Mouse (Mus musculus) midbrain, embryonic 15.5 days (tissue): ENCODE results near the gene Prkch. TPM values are rescaled to one million over a fixed set of nuclear protein-coding genes. Genes with fewer than 3 reads are reported as not detected.

Source experiments
- ATAC-seq: fragments of 200-750 bp; cut with Nextera tagmentation; replicated peaks from 2 replicates; pipeline ENCODE4 v1.8.0; 2017; ENCODE audit warnings: moderate TSS enrichment
- H3K27ac ChIP-seq: fragments of 300-500 bp; sonication (generic); 2 replicates; pipeline ENCODE4 v1.5.1; 2015; ENCODE audit warnings: mild to moderate bottlenecking, inconsistent platforms
- H3K27me3 ChIP-seq: fragments of 300-500 bp; sonication (generic); replicated peaks from 2 replicates; pipeline ENCODE4 v1.6.1; 2015; ENCODE audit warnings: inconsistent platforms
- H3K36me3 ChIP-seq: fragments of 300-500 bp; sonication (generic); replicated peaks from 2 replicates; pipeline ENCODE4 v1.6.1; 2015; ENCODE audit warnings: inconsistent platforms
- H3K4me1 ChIP-seq: fragments of 300-500 bp; sonication (generic); 2 replicates; pipeline ENCODE4 v1.6.1; 2015; ENCODE audit warnings: inconsistent platforms
- H3K4me2 ChIP-seq: fragments of 300-500 bp; sonication (generic); 2 replicates; pipeline ENCODE4 v1.6.1; 2015; ENCODE audit warnings: inconsistent platforms, mild to moderate bottlenecking, moderate library complexity
- H3K4me3 ChIP-seq: fragments of 300-500 bp; sonication (generic); 2 replicates; pipeline ENCODE4 v1.5.1; 2015; ENCODE audit warnings: mild to moderate bottlenecking, inconsistent platforms
- H3K9ac ChIP-seq: fragments of 300-500 bp; sonication (generic); 2 replicates; pipeline ENCODE4 v1.6.1; 2015; ENCODE audit warnings: mild to moderate bottlenecking, inconsistent platforms
- H3K9me3 ChIP-seq: fragments of 300-500 bp; sonication (generic); 2 replicates; pipeline ENCODE4 v1.6.1; 2016; ENCODE audit warnings: inconsistent platforms
- WGBS: fragments of 180-500 bp; shearing (Covaris S2); methylation state at CpG from one replicate; pipeline ENCODE4 v1.1.7; 2015; ENCODE audit warnings: mixed read lengths; 5-methylcytosine and 5-hydroxymethylcytosine counted together
- polyA plus RNA-seq: library from polyadenylated mRNA; unstranded; fragments of >200 nt; fragmentation: Nextera tagmentation; extraction: Ambion mirVana; gene quantifications from 2 replicates; pipeline ENCODE4 v1.2.1, GENCODE M21; 2015

The Prkch gene
- polyA plus RNA-seq, 1 experiment from 2014 or later, result 10.1 TPM

DNA sequence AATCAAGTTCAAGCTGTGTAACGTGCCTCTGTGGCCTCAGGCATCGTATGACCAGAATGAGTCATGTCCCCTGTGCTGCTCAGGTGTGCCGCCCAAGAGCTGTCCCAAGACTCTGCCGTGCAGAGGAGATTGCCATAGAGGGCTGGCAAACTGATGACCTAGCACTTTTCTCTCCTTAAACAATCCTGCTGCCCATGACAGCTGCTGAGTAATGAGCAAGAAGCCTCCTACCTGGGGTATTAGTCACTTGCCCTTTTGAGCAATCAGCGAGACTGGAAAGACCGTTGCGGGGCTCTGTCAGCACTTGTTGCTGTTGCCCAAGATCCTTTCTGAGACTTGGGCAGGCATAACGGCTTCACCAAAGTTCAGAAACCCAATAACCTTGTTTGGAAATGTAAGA lies 171.1 kb downstream of the Prkch start:
- H3K4me3 ChIP-seq, result no peak overlapping the region
- 91% methylated on average over 8 of the region's 8 CpGs for WGBS
- no peaks in the 10 kb centered on the region for H3K27me3 ChIP-seq
- H3K36me3 ChIP-seq, result no peaks in the 10 kb centered on the region
- peaks cover 9% of the 10 kb centered on the region for H3K4me1 ChIP-seq
- ATAC-seq, result no peak
- no peak overlapping the region for H3K9ac ChIP-seq
- no peaks in the 10 kb centered on the region for H3K9me3 ChIP-seq
- H3K27ac ChIP-seq, result no peak overlapping the region
- H3K4me2 ChIP-seq, result no peak overlapping the region

DNA sequence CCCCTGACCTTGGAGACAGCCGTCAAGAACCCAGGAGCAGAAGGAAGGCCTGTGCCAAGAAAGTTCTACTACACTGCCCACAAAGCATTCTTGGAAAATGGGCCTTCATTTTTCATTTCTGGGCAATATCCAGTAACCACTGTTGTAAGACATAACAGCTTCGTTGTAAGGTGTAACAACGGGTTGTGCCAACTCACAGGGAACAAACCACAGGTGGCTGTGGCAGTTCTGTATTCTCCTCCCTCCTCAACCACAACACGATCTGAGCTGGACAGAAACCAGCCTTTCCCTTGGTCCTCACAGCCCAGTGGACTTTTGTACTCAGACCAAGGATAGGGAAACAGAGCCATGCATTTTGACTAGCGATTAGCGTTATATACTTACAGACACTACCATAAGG lies 171.9 kb downstream of the Prkch start:
- peaks cover 9% of the 10 kb centered on the region for H3K4me1 ChIP-seq
- ATAC-seq, result no peak
- 94% methylated on average over 6 of the region's 6 CpGs for WGBS
- no peaks in the 10 kb centered on the region for H3K9me3 ChIP-seq
- no peak overlapping the region for H3K4me2 ChIP-seq
- H3K36me3 ChIP-seq, result no peaks in the 10 kb centered on the region
- no peak overlapping the region for H3K4me3 ChIP-seq
- no peaks in the 10 kb centered on the region for H3K27me3 ChIP-seq
- no peak overlapping the region for H3K27ac ChIP-seq
- H3K9ac ChIP-seq, result no peak overlapping the region

DNA sequence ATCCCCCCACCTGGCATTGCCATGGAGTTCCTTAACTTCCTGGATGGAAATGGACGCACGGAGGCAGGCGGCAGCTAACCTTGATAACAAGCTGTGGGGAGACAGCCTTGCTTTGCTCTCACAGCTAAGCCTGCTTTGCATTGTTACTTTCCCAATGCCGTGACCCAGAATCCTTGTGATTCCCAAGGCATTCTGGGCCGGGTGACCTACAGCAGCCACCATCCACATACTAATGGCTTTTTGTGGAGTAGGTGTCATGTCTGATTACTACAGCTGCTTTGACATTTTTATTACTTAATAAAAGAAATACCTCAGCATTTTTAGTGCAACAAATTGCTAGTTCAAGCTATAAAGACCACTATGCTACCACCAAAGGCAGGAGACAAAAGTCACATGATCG lies 177.4 kb downstream of the Prkch start:
- 40% methylated on average over 6 of the region's 6 CpGs for WGBS
- no peak overlapping the region for H3K4me2 ChIP-seq
- no peaks in the 10 kb centered on the region for H3K27me3 ChIP-seq
- H3K9me3 ChIP-seq, result no peaks in the 10 kb centered on the region
- H3K9ac ChIP-seq, result no peak overlapping the region
- H3K27ac ChIP-seq, result no peak overlapping the region
- peaks cover 6% of the 10 kb centered on the region; the same call in 1 of the 2 replicates for H3K4me1 ChIP-seq
- ATAC-seq, result no peak
- H3K4me3 ChIP-seq, result no peak overlapping the region
- H3K36me3 ChIP-seq, result no peaks in the 10 kb centered on the region

DNA sequence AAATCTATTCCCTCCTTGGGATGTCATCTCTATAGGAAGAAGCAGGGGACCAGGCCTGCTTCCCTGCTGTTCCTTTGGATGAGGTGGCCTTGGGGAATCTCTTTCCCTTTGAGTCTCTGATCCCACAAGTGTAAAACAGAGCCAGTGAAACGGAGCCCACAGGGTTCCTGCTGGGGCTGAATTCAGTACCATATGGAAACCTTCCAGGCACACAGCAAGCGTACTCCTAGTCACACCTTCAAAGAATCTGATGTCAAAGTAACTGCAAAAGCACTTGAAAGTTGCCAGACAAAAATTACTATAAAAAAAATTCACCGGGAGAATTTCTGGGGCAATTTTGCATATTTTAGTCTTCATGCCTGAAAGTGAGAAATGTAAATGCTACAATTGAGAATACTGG lies 178.2 kb downstream of the Prkch start:
- H3K9ac ChIP-seq, result no peak overlapping the region
- 62% methylated on average over 3 of the region's 3 CpGs for WGBS
- no peaks in the 10 kb centered on the region for H3K9me3 ChIP-seq
- H3K27ac ChIP-seq, result no peak overlapping the region
- no peaks in the 10 kb centered on the region for H3K27me3 ChIP-seq
- no peak overlapping the region for H3K4me3 ChIP-seq
- no peak for ATAC-seq
- peaks cover 6% of the 10 kb centered on the region; the same call in 1 of the 2 replicates for H3K4me1 ChIP-seq
- no peak overlapping the region for H3K4me2 ChIP-seq
- H3K36me3 ChIP-seq, result no peaks in the 10 kb centered on the region

DNA sequence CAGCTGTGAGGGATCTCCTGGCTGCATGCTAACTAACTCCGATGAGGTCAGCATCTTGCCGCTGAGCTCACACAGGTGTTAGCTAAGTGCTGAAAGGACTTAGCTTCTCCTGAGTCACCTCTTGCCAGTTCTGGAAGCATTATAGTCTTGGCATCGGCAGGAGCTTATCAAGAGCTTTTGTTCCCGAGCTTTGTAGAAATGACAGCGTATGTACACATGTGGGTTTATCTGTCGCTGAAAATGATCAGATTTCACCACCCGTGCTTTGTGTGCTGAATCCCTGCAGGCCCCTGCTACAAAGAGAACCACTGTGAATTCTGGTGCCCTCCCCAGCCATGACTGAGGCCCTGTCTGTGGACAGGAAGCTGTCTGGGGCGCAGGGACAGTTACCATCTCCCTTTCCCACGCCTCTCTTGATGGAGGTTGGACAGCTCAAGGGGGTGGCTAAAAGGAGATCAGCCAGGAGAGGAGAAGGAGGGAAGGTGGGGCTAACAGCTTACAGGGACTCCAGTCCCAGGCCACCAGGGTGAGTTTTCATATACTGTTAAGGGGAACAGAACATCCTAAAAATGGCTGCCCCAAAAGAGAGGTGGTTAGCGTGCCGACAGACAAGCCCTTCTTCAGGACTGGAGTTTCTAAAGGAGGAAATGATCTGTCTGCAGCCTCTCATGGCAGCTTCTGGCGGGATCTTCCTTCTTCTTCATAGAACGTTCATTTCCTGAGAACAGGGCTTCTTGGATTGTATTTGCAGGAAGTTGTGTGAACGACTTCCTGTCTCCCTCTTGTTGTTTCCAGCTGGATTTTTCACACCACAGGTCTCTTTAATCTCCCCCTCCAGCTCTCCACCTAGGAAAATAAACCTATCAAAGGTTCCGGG lies 180.3 kb downstream of the Prkch start:
- Histone ChIP-seq H3K9ac (no peak overlapping the region), H3K27me3 (no peaks in the 10 kb centered on the region), H3K36me3 (no peaks in the 10 kb centered on the region), H3K9me3 (no peaks in the 10 kb centered on the region), H3K27ac (no peak overlapping the region), H3K4me3 (no peak overlapping the region), H3K4me2 (no peak overlapping the region), H3K4me1 (peaks cover 6% of the 10 kb centered on the region; the same call in 1 of the 2 replicates)
- no peak for ATAC-seq
- 66% methylated on average over 15 of the region's 15 CpGs for WGBS

DNA sequence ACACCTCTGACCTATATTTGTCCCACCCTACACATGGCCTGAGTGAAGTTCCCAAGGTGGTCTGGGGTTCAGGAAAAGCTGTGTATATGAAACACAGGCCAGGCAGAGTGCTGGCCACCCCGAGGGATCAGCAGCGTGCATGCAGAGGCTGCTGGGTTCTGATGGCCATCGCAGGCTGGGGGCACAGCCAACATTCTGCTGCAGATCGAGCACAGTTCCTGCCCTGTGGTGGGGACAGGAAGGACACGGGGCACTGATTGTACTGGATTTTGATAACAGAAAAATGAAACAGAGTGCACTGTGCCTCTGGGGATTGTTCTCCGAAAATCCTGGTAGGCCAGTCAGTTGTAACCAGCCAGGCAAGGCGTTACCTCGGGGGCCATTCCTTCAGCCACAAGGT lies 181.6 kb downstream of the Prkch start:
- 93% methylated on average over 8 of the region's 8 CpGs for WGBS
- Histone ChIP-seq H3K9ac (no peak overlapping the region), H3K27me3 (no peaks in the 10 kb centered on the region), H3K27ac (no peak overlapping the region), H3K4me3 (no peak overlapping the region), H3K4me2 (no peak overlapping the region), H3K9me3 (no peaks in the 10 kb centered on the region), H3K4me1 (peaks cover 6% of the 10 kb centered on the region; the same call in 1 of the 2 replicates), H3K36me3 (no peaks in the 10 kb centered on the region)
- no peak for ATAC-seq

DNA sequence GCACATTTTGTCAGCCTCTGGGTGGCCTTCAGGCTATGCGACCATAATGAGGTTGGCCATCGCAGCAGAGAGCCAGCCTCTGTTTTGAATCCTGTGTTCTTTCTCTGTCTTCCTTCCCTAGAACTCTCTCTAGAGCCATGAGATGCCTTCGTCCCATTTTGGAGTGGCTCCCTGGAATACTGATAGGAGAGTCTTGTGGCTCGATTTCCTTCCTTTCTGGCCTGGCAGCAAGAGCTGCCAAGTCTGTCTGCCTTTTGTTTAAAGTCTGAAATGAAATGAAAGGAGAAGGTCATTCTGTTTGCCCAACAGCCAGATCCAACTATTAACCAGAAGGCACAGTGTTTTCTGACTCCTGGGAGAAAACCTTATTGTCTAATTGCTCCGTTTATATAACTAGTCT lies 184.2 kb downstream of the Prkch start:
- H3K4me3 ChIP-seq, result no peak overlapping the region
- no peaks in the 10 kb centered on the region for H3K36me3 ChIP-seq
- ATAC-seq, result no peak
- WGBS, result 70% methylated on average over 5 of the region's 5 CpGs
- no peak overlapping the region for H3K27ac ChIP-seq
- H3K4me2 ChIP-seq, result no peak overlapping the region
- no peak overlapping the region for H3K9ac ChIP-seq
- peaks cover 3% of the 10 kb centered on the region; the same call in 1 of the 2 replicates for H3K4me1 ChIP-seq
- H3K9me3 ChIP-seq, result no peaks in the 10 kb centered on the region
- H3K27me3 ChIP-seq, result no peaks in the 10 kb centered on the region

DNA sequence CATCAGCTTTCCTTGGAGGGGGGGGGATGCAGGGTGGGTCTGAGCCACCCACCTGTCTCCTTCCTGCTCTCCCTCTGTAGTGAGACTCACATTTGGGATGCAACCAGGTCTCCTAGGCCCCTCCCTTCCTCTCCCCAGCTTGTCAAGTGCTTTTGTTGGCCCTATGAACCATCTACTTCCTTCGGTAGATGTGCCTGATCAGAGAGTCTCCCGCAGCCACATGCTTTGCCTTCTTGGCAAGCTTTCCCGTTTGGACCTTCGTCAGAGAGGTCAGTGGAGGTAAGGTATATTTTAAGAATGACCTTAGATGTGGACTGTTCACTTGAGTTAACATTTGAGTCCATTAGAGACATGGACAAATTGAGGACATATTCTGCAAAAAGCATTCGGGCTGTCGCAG lies 184.9 kb downstream of the Prkch start:
- Histone ChIP-seq H3K4me1 (peaks cover 3% of the 10 kb centered on the region; the same call in 1 of the 2 replicates), H3K27me3 (no peaks in the 10 kb centered on the region), H3K4me3 (no peak overlapping the region), H3K9me3 (no peaks in the 10 kb centered on the region), H3K36me3 (no peaks in the 10 kb centered on the region), H3K4me2 (no peak overlapping the region), H3K27ac (no peak overlapping the region), H3K9ac (no peak overlapping the region)
- 87% methylated on average over 6 of the region's 6 CpGs for WGBS
- ATAC-seq, result no peak

DNA sequence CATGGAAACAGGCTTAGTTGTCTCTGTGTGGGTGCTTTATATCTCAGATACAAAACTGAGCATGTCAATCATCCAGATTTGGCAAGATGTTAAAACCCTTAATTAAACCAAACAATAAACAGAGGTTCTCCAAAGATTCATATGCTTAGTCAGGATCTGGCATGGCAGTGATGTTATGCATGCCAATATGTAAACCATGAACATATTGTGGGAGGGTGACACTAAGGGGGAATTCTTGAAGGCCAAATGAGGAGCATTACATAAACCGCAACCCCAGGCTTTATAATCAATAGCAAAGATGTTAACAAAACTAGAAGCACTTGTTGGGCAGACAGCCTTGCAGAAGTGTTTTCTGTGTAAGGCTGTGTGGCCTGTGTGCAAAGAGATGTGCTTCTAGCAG lies 186.2 kb downstream of the Prkch start:
- no peak for ATAC-seq
- Histone ChIP-seq H3K9ac (no peak overlapping the region), H3K27ac (no peak overlapping the region), H3K27me3 (no peaks in the 10 kb centered on the region), H3K4me3 (no peak overlapping the region), H3K36me3 (no peaks in the 10 kb centered on the region), H3K4me2 (no peak overlapping the region), H3K9me3 (no peaks in the 10 kb centered on the region), H3K4me1 (no peaks in the 10 kb centered on the region)
- 86% methylated on average over 1 of the region's 1 CpGs for WGBS

DNA sequence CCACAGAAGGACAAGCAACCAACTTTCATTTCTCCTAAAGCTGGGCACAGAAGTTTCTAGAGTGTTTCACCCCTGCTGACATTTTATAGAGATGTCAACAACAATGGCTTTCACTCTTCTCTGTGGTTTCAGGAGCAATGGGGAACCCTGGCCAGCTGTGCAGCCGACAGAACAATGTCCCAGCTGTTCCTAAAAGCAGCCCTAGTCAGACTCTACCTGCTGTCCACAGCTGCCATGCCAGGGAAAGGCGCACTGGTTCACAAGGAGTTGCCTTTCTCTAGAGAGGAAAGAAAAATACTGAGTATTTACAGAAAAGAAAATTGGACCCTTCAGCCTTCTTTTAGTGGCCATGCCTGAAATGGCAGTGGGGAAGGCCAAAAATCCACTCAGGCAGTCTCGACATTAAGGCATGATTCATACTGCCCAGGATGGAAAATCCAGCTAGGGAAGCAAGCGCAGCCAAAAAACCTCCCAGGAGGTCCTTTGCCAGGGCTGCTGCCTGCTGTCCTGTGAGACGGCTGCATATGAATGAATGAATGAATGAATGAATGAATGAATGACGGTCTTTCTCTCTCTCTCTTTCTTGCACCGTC lies 190.3 kb downstream of the Prkch start:
- no peaks in the 10 kb centered on the region for H3K36me3 ChIP-seq
- no peaks in the 10 kb centered on the region for H3K27me3 ChIP-seq
- H3K9me3 ChIP-seq, result no peaks in the 10 kb centered on the region
- H3K4me1 ChIP-seq, result 0 out of 2 replicates have a peak, but pooled peaks cover 3% of the 10 kb centered on the region
- no peak overlapping the region for H3K4me2 ChIP-seq
- no peak for ATAC-seq
- WGBS, result 79% methylated on average over 7 of the region's 7 CpGs
- no peak overlapping the region for H3K4me3 ChIP-seq
- no peak overlapping the region for H3K9ac ChIP-seq
- H3K27ac ChIP-seq, result no peak overlapping the region

DNA sequence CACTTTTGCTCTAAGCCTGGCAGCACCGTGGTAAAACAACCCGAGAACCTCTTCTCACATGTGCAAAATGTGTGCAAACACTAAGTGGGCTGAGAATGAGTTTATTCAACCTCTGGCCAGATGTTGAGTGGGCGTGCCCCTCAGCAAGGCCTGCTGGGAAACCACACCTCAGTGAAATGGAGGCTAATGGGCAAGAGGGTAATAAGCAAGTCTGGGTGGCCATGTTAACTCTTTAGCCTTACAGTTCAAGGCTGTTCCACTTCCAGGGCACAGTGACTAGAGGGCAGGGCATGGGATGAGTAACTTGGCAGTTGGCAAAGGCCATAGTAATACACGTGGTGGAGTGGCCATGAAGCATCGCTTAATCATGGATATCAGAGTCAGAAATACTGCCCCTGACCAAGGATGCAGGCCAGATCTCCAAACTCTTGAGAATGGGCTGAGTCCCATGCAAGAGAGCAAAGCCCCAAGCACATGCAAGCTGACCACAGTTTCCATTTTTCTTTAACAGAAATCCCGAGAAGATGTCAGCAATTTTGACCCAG lies 191.9 kb downstream of the Prkch start:
- no peaks in the 10 kb centered on the region for H3K36me3 ChIP-seq
- no peak for ATAC-seq
- H3K4me1 ChIP-seq, result 0 out of 2 replicates have a peak, but pooled peaks cover 3% of the 10 kb centered on the region
- no peak overlapping the region for H3K4me3 ChIP-seq
- 89% methylated on average over 6 of the region's 6 CpGs for WGBS
- no peaks in the 10 kb centered on the region for H3K9me3 ChIP-seq
- H3K9ac ChIP-seq, result no peak overlapping the region
- no peak overlapping the region for H3K4me2 ChIP-seq
- H3K27me3 ChIP-seq, result no peaks in the 10 kb centered on the region
- no peak overlapping the region for H3K27ac ChIP-seq

DNA sequence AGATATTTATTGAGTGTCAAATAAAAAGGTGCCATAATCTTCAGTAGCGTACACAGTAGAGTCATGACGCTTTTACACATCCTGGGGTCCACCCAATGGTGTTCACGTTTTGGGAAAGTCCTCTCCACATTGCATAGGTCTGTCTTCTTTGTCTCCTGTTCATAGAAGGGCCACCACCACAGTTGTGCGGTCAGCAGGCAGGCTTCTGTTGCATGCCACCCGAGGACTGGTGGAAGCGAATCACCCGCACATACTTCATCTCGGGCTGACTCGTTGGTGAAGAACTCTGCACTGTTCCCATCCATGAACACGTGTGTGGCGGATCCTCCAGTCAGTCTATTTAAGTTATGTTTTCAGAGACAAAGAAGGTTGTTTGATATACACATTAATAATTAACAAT lies 193.1 kb downstream of the Prkch start:
- no peak overlapping the region for H3K4me2 ChIP-seq
- no peak overlapping the region for H3K9ac ChIP-seq
- H3K27ac ChIP-seq, result no peak overlapping the region
- ATAC-seq, result no peak
- H3K36me3 ChIP-seq, result no peaks in the 10 kb centered on the region
- 0 out of 2 replicates have a peak, but pooled peaks cover 3% of the 10 kb centered on the region for H3K4me1 ChIP-seq
- no peaks in the 10 kb centered on the region for H3K27me3 ChIP-seq
- no peaks in the 10 kb centered on the region for H3K9me3 ChIP-seq
- no peak overlapping the region for H3K4me3 ChIP-seq
- WGBS, result 94% methylated on average over 11 of the region's 11 CpGs
